Mouse (Mus musculus) thymus, adult 18-20 months (tissue): ENCODE measurements around the gene Ano2.

ENCODE experiments used
- DNase-seq, 2 experiments: peaks; one replicate each; pipeline ENCODE4 v3.0.0; 2022; ENCODE audit warnings: mixed read lengths in 2 of 2

Ano2 gene

DNA sequence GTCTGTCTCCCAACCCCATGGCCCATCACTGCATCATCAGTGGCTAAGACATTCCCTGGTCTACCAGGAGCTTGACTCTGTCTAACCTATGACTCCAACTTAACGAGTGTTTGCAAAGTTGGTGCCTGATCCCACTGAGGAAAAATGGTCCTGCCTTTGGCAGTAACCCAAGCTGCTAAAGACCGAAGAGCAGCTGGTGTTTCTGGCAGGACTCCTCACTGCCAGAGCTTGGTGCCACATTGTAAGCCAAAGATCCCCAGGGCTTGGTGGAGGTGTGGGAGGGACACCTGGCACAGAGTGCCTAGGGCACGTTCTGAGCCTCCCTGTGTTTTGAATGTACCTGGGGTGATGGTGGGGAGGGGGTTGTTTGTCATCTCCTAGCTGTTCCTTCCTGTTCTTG lies 232.5 kb downstream of the Ano2 start:
- no peak for DNase-seq

GRCm38 (mm10) chr6:125924979-125925378 lies 234.8 kb downstream of the Ano2 start:
- no peak for DNase-seq

- no peak for DNase-seq
Measured at GRCm38 (mm10) chr6:125925861-125926260, 235.6 kb downstream of the Ano2 start.

- no peak for DNase-seq
Measured at GRCm38 (mm10) chr6:125931926-125932325, 241.7 kb downstream of the Ano2 start.

GRCm38 (mm10) chr6:125954965-125955364 lies 264.7 kb downstream of the Ano2 start:
- no peak for DNase-seq

DNA sequence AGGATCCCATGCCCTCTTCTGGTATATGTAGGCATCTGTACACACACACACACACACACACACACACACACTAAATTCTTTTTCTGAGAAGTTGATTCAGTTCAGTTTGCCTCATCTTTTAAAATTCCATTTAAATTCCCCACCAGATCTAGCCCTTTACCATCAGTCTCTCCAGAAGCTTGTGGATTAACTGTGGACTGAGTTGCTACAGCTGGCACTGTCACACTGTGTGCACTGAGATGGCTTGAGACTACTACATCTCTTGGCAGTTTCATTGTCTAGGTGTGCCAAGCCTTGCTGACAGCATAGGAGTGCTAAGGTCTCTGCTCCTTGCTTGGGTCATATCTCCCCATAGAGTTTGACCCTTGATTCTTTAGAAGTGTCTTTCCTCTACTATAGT lies 283.3 kb downstream of the Ano2 start:
- no peak for DNase-seq

GRCm38 (mm10) chr6:125975788-125976465 lies 285.7 kb downstream of the Ano2 start:
- DNase-seq, result no peak

GRCm38 (mm10) chr6:125979601-125980000 lies 289.4 kb downstream of the Ano2 start:
- DNase-seq, result no peak

DNA sequence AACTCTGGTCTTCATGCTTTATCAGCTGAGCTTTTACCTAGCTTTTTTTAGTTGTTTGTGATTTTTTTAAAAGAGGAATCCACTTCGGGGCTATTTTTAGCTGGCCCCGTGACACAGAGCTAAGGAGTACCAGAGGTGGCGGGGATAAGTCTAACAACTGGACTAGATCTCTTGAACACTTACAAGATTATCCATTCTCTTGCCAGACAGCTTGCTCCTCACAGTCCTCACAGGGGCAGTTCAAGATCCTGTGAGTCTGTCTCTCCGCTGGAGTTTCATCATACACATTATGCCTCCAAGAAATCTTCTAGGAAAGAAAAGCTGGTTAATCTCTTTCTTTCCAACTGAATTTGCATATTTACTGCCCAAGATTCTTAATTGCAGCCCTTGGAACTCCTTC lies 293.8 kb downstream of the Ano2 start:
- no peak for DNase-seq

- DNase-seq, result no peak
Measured at GRCm38 (mm10) chr6:125992731-125993130, 302.5 kb downstream of the Ano2 start.

GRCm38 (mm10) chr6:126001797-126002196 lies 311.6 kb downstream of the Ano2 start:
- DNase-seq, result no peak

DNA sequence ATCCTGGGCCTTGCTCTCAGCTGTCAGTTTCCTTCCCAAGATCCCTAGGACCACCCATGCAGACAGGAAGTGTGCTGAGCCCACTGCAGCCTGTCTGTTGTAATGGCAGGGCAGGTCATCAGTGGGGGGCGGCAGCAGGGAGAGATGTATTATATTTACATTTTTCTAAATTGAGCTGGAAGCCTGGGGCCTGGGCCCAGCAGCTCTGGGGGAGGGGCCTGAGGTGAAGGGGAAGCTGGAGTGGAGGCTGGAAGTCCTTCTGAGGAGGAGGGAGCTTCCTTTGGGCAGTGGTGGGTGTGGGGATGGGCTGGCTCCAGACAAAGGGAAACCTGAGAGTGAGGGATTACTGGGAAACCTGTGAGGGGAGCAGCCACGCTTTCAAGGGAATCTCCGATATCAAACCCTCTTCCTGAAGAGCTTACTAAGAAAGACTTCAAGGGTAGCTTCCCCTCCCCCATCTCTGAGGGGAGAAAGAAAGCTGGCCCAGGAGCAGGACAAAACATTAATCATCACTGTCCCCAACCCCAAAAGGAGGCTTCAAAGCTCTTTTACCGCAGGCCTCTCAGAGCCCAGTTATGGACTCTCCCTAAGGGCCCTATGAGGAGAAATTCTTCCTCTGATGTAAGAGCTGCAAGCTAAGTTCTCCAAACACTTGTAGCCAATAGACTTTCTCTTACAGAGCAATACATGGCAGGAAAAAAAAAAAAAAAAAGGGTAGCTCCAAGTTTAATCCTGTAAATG lies 313.0 kb downstream of the Ano2 start:
- DNase-seq, result no peak

DNA sequence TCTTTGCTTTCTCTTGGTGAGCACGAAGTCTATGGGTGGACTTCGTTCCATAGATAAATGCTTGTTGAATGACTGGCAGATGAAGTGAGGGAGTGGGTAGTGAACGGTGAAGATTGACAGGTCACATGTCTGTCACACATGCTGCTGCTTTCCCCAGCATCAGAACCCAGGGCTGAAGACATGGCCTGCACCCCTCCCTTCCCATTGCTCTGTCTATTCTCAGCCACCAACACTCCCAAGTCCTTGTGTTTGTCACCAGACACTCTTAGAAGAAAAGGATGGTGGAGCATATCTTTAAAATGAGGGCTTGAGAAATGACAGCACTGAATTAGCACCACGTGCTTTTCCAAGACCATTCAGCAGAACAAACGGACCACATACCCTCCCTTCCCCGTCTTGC lies 316.4 kb downstream of the Ano2 start:
- no peak for DNase-seq

DNA sequence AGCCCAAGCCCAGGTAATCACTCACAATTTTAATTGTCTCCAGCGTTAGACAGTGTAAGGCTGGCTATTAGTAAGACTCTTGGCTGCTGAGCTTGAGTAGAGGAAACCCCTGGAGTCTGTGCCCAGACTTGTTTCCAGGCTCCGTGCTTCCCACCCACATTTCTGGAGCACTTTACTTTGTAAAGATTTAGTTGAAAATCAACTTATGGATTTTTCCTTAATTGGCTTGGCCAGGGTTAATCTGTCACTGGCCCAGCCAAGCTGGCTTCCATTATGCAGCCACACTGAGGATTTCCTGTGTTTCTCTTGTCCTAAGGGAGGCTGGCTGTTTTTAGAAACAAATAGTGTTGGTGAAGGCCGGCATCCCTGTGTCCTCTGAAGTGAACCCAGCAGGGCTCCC lies 318.9 kb downstream of the Ano2 start:
- DNase-seq, result no peak

DNA sequence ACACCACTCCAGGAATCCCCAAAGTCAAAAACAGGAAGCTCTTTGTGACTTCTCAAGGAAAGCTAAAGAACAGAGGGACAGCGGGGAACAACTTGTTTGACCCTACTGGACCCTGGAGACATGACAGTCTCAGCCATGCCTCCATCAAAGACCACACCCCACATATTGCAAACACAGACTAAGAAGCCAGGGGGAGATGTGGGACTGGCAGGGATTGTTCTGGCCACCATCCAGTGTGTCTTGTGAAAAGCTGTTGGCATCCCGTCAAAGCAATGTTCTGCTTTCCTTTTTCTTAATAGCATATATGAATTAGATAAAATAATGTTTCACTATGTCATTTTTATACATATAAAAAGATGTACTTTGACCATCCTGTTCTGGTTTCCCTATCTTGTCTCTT lies 326.8 kb downstream of the Ano2 start:
- no peak for DNase-seq

DNA sequence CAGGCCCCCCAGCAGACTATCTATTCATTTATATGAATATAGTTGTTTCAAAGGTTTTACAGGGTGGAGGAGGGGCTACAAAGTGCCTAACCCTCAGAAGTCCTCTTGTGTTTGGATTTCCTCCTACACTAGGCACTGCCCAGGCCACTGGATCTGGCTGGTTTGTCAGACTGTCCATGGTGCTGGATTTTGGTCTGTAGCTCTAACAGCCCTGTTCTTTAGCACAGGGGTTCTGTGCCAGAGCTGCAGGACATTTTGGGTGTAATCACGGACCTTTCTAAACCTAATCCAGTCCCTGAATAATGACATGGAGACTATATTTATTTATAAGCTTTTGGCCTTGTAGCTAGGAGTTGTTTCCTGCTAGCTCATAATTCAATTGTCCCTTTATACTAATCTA lies 328.2 kb downstream of the Ano2 start:
- DNase-seq, result no peak

DNA sequence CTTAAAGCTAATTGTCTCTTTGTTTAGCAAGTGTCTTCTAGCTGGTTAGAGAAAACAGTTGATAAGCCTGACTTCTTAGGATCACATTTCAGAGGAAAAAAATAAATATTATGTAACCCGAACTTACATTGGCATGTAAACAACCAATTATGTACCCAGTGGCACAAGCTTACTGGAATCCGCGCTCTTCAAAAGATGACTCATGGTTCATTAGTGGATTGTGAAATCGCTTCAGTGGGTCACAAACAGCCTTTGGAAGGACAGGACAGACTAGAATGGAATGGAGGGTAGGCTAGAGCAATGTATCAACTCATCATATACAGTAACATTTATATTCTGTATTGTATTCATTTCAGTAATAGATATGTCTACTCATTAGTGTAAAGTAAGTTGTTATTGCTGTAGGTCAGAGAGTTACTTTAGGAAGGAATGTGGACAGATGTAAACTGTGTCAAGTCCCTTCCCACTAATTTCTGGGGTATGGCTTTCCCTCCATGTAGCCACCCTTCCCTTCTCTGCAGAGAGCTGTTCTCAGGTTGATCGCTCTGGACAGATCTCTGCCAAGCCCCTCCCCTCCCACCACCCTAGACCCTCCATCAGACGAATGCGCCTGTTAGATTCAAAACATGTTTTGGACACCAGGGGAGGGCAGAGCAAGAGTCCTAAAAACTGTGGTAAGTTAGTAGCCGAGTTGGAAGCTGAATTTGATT lies 343.6 kb downstream of the Ano2 start:
- DNase-seq, result no peak

DNA sequence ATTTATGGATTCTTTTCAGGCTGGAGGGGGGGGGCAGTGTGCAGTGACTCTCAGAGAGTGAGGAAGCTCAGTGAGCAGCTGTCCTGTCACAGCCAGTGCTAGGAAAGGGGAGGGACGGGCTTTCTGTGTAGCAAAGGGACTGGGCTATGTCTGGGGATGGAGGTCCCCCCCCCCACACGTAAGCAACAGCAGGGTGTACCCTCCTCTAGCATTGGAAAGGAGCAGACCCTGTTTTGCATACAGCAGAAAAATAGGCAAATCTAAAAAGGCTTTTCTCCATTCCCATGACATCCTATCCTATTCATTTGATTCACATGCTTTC lies 344.1 kb downstream of the Ano2 start:
- no peak for DNase-seq

DNA sequence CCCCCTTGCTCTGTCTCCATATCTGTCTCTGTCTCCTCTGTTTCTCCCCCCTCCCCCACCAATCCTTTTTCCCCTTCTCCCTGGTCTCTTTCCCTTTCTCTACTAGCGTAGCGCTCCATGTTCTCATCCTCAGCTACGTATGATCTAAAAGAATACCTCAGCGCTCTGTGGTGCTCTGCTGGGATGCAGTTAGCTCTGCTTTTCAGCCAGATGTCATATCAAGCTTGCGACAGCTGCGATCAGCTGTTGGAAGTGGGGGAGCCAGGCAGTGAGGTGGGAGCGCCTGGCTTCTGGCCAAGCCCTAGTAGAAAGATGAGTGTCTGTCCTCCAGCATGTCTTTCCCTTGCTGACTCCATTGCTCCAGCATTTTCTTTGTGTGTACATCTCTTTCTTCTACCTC lies 344.5 kb downstream of the Ano2 start:
- DNase-seq, result no peak

DNA sequence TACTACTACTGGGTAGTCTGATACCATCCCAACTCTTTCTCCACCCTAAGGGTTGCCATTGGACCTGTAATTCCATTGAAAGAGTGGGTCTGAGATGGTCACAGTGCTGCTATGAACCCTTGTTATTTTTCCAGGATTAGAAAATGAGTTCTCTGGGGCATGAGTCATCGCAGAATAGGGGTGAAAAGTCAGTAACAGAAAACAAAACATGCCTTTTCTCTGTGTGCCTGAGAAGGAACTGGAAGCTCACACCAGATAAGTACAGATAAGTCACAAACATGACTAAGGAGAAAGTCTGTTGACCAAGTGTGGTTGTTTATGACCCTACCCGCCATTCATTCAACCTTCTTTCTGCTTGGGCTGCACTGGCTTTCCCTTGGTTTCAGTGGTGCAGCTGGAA lies 345.4 kb downstream of the Ano2 start:
- no peak for DNase-seq

DNA sequence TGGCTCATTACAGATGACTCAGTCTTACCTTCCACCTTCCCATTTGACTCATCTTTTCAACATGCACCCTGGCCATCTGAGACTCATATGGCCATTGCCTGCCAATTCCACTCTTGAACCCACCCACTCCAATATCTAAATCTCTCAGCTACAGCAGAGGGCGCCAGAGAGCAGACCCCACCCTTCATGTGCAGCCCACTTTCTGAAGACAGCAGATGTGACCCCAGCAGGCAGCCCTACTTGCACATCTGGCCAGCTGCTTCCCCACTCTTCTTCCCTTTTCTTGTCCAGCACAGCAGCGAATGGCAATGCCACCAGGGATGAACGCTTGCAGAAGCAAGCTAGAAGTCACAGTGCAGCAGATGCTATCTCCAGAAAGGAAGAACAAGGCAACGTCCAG lies 355.7 kb downstream of the Ano2 start:
- DNase-seq, result no peak

GRCm38 (mm10) chr6:126048206-126048605 lies 358.0 kb downstream of the Ano2 start:
- DNase-seq, result no peak

DNA sequence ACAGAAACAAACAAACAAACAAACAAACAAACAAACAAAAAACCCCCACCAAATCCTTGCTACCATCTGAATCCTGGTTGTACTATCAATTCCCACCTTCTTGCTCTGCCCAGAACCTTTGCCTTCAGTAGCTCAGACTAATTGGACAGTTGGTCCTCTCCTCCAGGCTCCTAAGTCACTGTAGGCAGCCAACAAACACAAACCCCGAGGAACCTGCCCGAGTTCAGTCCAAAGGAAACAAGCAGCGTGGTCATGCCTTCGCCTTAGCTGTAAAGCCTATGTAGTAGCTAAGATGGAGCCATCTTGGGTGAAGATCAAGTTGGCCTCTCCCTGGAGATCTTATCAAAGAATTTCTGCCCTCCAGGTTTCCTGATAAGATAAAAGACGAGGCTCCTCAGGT lies 362.9 kb downstream of the Ano2 start:
- DNase-seq, result no peak

- no peak for DNase-seq
Measured at GRCm38 (mm10) chr6:126057706-126058105, 367.5 kb downstream of the Ano2 start.
